Mouse (Mus musculus) fibroblast of lung, adult 2 months (primary cell): Measurements from ENCODE around the gene Cage1.

Experiments
- DNase-seq: peaks from one replicate; pipeline ENCODE4 v3.0.0-alpha.2; 2011; ENCODE audit warnings: low read depth

The Cage1 gene

DNA sequence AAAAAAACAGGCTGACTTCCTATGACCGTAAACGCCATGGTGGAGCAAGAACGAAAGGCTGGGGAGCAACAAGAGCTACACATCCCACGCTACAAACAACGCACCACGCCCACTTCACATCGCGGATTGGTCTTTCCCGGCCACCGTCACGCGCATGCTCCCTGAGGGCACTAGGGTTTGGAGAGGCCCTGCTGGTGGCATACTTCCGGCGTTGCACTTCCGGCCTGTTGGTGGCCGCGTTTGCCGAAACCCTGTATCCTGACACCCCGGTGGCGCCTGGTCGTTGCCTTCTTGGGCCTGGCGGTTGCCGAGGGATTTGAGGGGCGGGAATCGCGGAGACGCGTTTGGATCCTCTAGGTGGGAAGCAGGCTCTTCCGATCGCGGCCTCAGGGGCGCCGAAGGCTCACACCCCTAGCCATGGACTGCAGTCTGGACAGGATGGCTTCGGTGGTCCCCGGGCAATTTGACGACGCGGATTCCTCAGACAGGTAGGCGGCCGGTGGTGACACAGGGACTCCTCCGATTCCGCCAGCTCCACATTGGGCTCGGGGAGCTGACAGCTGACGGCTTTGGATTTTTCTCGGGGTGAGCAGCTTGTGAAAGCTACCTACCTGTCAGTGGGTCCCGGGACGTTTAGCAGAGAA is at the start of gene Cage1:
Gene Cage1 (minus strand): TSS at position 26 of the 644 bp plus-strand sequence.
- DNase-seq: peak; percentile 93

DNA sequence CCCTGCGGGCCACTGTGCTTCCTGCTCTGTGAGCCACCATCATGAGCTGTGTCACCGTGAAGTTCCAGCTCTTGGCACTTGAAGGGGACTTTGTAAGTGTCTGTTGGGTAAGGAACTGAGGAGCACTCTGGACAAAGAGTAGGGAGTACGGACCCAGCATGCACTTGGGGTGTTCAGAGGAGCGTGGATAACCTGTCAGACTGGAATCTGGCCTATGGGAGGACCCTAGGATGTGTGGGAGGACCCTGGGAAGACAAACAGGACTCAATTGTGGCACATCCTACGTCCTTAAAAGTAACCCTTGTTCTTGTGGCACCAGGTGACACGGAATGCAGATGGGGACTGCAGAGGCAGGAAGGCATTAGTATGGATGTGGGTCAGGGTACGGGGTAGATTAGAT is 44.3 kb upstream of the Cage1 start:
- DNase-seq: no peak

DNA sequence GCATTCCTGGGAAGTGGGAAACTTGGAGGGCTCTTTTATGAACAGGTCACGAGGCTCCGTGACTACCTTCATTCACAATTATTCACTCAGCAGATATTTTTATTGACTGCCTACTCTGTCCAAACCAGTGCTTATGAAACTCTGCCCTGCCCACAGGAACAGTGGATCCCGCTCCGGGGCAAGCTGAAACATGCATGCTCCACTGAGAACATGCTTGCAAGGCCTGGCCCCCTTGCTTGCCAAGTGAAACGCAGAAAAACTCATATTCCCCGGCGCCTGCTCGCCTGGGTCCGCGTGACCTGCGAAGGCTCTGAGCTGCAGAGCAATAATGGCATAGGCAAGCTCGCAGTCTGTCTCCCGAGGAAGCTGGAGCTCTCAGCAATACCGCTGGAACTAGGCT is 43.9 kb upstream of the Cage1 start:
- DNase-seq: no peak

DNA sequence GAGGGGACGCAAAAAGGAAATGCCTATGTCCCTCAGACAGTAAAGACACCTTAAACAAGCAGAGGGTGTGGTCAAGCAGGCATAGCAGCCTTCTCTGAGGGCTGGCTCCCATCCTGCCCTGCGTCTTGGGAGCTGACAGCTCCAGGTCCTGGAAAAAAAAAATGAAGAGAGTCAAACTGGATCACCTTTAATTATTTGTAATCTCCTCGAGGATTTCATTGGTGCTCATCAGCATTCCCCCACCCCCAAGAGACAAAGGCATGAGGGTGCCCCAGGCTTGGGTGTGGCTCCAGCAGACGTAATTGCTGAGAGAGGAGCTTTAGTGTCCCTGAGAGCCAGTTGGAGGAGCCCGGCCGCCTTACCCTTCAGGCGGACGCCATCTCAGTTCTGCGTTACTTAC is 43.1 kb upstream of the Cage1 start:
- no peak for DNase-seq

DNA sequence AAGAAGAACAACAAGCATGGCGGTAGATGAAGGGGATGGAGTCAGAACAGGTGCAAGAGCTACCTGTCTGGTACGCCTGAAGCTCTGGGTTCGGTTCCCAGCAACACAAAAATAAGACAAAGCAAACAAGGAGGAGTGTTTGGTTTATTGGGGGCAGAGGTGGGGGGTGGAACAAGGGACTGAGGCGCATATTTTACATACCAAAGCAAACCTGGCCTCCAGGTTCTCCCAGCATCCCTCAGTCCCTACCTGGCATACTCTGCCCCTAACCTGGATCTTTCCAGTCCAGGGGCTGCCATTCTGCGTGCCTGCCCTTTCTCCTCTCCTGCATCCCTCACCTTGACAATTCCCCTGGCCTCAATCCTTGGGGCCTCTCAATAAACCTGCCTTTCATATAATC is 42.5 kb upstream of the Cage1 start:
- DNase-seq: no peak

DNA sequence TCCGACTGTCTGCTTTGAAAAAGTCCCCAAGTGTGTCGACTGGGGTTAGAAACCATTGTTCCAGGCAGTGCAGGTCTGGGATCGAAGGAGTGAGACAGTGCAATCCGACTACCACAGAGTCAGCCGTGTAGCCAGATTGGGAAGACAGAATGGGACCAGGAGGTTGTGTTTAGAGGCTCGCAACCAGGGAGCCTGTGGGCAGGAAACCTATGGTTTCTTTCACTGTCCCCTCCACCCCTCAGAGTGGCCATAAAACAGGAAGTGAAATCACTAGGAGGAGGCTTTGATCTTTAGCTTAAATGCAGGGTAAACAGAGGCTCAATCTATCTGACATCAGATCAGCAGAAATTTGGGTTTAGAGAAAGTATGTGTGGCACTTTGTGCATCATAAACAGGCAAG is 42.0 kb upstream of the Cage1 start:
- DNase-seq: no peak

DNA sequence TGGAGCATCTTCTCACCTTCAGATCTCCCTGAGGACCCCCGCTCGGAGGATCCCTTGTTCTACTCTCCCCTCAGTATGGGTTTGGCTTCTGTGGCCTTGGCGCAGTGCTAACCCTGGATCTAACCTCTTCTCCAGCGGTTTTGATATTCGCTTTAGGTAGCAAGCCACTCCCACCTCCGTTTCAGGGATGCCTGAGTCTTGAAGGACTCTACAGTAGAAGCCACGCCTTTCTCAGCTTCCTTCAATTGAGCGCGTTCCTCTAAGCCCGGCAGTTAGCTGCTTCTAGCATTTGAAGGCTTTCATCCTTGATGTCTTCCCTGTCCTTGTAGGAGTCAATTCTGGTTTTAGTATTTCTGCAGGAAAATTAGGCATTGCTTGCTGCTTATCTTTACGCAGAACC is 40.2 kb upstream of the Cage1 start:
- DNase-seq: no peak

DNA sequence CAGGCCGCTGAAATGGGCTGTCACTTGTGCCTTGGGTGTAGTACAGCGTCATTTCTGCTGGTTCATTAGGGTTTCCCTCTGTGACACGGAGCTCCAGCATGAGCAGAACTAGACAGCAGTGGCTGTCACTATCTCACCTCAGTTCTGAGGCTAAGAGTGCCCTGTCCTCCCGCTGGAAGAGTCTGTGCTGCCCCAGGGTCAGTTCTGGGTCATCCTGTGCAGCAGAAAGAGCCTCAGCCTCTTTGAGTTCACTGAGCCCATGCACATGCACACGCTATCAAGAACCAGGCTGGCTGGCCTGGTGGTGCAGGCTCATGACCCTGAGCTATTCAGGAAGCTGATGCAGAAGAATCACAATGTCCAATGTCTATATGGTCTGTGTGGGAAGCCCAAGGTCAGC is 37.5 kb upstream of the Cage1 start:
- no peak for DNase-seq

DNA sequence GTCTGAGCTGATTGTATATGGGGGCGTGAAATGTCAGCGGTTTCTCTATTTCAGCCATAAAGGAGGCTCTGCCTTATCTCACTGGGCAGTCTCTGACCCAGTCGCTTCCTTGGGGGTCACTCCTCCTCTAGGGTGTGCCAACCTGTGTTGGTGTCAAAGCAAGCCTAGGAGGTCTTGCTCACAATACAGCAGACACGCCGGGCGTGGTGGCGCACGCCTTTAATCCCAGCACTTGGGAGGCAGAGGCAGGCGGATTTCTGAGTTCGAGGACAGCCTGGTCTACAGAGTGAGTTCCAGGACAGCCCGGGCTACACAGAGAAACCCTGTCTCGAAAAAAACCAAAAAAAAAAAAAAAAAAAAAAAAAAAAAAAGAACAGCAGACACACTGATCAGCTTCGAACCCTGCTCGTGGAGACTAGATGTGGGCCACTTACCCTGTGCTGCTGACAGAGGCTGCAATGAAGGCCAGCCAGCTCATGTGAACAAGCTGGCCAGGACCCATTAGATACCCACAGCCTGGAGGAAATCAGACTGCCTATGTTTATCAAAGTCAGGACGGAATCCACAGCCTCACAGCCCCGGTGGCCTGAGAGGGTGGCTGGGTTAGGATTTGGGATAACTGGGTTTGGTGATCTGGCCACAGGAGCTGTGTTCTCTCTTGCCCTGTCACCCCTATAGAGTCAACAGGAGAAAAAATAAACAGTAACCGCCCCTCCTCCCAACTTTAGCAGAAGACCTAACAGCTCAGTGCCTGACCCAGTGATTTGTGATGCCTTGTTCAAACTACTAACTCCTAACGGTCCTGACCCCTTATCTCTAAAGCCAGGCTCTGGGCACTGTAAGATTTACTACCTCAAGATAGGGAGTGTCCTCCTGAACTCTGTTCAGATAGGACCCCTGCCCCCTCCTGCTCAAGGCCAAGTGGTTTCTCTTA is 36.8 kb upstream of the Cage1 start:
- DNase-seq: no peak

DNA sequence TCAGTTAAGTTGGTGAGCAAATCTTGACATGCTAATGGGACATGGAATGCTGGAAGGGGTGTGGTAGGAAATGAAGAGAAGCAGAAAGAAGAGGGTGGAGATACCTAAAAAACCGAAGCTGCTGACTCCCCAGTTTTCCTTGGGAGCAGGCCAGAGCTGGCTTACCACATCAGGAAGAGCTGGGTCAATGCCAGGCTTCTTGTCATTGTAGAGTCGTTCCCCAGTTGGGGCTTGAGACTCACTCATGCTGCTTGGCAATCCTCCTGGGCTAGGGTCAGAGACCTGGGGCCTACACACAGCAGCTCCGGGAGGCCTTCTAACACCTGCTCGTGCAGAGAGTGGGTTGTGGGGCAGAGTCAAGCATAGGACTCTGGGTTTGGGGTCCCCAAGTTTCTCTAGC is 34.1 kb upstream of the Cage1 start:
- peak; percentile 17 for DNase-seq

DNA sequence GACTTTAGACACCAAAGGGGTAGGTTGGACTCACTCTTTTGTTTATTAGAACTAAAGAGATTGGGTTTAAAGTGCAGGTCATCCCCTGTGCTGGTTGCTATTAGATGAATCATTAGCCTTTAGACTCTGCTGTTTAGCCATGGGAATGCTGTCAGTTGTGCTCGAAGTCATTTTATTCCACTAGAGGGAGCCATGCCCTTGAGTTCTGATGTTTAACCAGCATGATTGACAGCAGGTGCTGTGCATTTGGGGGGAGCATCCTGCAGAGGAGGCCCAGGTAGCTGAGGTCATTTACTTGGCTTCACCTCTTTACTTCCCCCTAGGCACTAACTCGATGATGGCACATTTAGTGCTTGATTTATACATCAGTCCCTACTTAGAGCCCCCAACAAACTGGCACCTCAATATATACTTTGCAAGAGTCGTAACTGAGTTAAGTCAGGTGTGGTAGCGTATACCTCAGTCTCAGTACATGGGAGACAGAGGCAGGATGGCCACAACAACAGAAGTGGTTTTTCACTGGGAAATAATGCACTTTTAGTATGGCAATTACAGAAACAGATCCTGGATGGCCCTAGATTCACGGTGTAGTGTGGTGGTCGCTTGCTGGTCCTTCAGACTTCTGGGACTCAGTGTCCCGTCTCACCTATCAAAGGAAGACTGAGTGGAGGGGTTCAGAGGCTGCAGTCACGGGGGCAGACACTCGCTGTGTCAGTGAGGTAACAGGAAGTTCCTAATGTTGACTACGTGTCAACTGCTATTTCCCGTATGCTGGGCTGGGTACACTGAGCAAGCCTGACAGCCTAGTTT is 28.2 kb upstream of the Cage1 start:
- DNase-seq: peak; percentile 55

DNA sequence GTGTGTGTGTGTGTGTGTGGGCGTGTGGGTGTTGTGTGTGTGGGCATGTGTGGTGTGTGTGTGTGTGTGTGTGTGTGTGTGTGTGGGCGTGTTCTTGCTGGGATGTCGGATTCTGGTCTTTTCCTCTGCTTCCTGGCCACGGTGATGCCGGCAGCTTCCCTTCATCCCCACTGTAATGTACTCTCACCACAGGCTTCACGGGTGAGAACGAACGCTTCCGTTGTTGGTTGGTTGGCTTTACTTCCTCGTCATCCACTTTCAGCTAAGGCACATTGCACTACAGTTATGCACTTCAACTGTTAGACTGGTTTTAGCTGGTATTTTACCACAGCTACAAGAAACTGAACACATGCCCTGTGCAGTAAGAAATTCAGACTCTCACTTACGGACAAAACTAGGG is 25.8 kb upstream of the Cage1 start:
- DNase-seq: no peak

DNA sequence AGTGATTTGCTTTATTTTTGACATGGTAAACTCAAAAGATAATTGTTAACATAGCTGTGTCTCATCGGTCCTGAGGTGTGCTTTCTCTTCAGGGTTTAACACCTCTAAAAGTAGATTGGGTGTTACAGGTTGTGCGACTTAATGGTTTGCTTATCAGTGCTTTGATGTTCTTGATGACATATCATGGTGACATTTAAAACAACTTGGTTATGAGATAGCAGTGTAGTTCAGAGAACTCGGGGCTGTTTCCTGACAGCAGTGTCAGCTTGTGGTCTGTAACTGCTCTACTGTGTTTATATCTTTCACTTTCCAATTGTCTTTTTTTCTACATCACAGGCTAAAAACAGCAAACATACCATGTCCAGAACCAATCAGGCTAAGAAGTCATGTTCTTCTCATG is 13.0 kb upstream of the Cage1 start:
- no peak for DNase-seq

DNA sequence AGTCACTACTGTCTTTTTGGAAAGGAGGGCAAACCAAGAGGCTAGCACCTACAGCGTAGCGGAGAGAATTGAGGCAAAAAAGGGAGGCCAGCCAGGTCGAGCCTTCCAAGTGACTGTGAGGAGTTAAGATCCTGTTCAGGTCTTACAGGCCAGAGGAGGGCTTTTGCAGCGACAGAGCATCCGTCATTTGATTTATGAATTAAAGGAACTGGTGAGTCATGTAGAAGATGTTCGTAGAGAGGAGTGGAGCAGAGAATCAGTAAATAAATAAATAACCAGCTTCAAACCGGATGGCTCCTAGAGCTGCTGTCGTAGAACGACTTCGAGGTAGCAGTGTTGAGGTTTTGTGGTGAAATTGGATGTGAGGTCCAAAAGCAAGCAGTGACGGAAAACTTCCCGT is 942 bp upstream of the Cage1 start:
- no peak for DNase-seq

DNA sequence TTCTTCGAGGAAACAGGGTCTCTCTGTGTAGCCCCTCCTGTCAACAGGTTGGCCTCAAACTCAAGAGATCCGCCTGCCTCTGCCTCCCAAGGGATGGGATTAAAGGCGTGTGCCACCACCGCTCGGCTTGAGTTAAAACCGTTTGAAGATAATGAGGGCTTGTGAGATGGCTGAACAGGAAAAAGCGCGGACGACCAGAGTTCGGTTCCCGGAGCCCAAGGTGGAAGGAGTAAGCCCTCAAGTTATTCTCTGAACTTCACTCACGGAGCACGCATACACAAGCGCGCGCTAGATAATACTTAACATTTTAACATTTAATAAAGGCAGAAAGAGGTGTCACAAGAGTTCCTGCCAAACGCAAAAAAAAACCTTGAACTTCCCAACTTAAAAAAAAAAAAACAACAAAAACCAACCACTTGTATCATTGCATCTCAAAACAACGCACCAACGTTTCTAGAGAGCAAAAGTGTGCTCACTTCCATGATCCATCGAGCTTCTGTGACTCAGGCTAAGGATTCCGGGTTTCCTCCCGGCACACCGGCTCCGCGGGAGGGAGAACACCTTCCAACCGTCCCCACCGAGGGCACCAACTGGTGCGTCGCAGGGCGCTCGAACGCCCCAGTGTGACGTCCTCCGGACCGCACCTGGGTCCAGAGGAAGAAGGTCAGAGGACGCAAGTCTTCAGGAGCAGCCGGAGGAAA is 376 bp downstream of the Cage1 start, which contains the start of gene Riok1:
Gene Riok1 (plus strand): TSS at position 653 of the 701 bp plus-strand sequence.
- DNase-seq: no peak

DNA sequence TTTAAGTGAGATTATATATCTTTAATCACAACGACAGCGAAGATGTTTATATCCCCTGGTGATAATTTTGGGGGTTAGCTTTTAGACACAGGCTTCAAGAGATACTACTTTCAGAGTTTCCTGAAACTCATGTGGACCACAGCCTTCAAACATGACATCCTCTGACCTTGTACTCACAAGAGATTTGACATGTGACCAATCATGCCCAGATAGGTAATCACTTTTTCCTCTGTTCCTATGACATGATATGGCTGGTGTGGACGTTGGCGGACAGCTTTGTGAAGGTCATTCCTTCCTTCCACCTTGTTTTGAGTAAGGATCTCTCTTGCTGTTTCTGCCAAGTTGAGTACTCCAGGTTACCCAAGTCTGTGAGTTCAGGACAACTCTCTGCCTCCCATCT is 8.5 kb downstream of the Cage1 start:
- no peak for DNase-seq

DNA sequence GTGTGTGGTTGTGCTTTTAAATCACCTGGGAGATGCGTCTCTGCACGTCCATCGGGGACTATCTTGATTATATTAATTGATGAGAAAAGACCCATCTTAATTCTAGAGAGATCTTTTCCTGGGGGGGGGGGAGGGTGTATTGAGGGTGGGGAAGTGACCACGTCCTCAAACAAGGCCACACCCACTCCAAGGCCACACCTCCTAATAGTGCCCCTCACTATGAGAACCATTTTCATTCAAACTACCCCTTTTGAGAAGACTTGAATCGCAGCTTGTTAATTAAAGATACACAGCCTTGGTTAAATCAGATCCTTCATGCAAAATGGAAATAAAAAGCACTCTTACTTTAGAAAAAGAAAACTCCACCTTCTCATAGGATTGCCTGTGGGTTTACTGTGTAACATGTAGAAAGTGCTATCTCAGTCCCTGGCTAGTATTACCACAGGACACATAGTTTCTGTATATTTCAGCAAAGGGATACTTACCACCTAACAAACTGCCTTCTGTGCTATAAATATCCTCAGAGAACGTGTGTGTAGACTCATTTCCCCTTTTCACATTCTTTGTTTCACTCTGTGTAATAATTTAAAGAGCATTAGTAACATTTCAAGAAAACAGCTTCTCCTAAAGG is 9.1 kb downstream of the Cage1 start:
- no peak for DNase-seq

DNA sequence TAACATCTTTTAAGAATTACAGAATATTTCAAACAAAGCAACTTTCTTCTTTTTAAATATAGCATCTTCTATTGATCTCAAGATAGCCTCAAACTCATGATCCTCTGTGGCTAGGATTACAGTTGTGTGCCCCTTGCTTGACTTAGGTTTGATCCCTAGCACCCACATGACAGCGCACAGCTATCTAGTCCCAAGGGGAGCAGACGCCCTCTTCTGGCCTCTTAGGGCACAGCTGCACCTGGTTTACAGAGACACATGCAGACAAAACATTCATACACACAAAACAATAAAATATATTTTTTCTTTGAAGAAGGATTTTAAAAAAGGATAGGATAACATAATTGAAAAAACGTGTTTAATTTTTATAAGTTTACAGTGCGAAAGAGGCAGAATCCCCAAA is 11.0 kb downstream of the Cage1 start:
- no peak for DNase-seq

DNA sequence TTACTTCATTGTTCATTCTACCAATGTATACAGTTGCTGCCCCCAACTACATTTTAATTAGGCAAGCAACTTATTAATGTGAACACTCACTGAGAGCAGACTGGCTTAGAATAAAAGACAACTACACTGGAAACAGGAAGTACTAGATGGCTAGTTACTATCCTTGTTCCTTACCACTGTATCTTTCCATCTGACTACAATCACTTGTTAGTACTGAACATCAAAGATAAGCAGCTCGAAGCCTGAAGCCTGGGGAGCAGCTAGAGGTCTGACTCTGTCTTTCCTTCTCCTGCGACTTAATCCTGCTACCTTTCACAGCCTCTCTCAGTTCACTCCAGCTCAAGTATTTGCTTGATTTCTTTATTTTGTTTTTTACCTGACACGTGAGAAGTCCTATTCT is 18.1 kb downstream of the Cage1 start:
- DNase-seq: no peak

DNA sequence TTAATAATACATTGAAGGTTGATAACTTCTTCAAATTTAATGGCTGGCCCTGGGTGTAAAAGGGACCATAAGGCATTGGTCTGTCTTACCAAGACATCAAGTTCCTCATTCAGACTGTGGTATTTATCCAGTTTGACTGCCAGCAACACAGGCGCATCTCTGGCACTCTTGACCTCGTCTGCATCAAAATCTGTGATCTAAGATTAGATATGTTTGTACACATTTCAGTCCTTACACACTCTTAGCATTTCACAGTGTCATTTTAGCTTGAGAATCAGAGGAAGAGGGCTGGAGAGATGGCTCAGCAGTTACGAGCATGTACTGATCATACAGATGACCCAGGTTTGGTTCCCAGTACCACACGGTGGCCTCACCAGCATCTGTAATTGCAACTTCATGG is 21.3 kb downstream of the Cage1 start:
- no peak for DNase-seq

DNA sequence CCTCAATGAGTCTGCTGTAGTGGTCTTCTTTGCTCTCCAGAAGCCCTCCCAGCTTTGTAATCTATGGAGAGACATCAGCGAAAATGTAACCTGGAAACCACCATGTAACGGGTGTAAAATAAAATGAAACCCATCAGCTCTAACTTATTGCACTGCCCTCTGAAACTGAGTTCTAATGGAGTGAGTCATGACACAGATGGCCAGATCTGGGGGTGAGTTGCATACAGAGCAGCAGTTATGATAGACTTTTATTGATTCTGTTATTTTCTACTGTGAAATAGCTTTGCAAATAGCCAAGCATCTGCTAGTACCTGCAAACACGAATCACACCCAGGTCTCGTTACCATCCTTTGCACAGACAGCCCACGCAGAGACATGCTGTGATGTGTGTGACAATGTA is 24.4 kb downstream of the Cage1 start:
- DNase-seq: peak; percentile 25
